Comparison of ENCODE assay signal across 24 mouse cellular contexts in genomic region chr2:145500231-145500630, GRCm38 (mm10).
DNase-seq lines count a peak whose midpoint lies in the region; ATAC-seq lines count a peak whose summit lies in the region.
"Had no signal": no experiment of that assay in that cellular context is flagged by ENCODE, and none has a peak within 500 bp of the region (broad histone marks: within the 10 kb centered on the region; RNA-seq: fewer than 3 reads in every experiment).

No protein-coding gene starts in this region.

- H3K4me3 ChIP-seq in heart, embryonic 11.5 days (ENCODE audit: low read depth, low read length), result no peak overlapping the region
- H3K4me3 ChIP-seq: embryonic facial prominence, embryonic 10.5 days; erythroblast, embryonic 14.5 days; forebrain, embryonic 10.5 days; forebrain, embryonic 15.5 days; heart, embryonic 15.5 days; hindbrain, embryonic 10.5 days; intestine, embryonic 15.5 days had no signal

- ATAC-seq in heart, embryonic 11.5 days (replicated peaks; ENCODE audit: insufficient number of reproducible peaks, low FRiP score, low TSS enrichment), result no peak
- ATAC-seq: CD4-positive, CD25-positive, alpha-beta regulatory T cell, adult 4 months; forebrain, embryonic 15.5 days; intestine, embryonic 15.5 days had no signal

- H3K27ac ChIP-seq in heart, embryonic 11.5 days (ENCODE audit: low read depth, low read length), result no peak overlapping the region
- H3K27ac ChIP-seq: embryonic facial prominence, embryonic 10.5 days; forebrain, embryonic 10.5 days; forebrain, embryonic 15.5 days; heart, embryonic 15.5 days; hindbrain, embryonic 10.5 days; hindbrain, embryonic 14.5 days; intestine, embryonic 15.5 days had no signal

- H3K9me3 ChIP-seq in heart, embryonic 11.5 days (replicated peaks; ENCODE audit: control insufficient read depth, low read length), result no peaks in the 10 kb centered on the region
- H3K9me3 ChIP-seq: embryonic facial prominence, embryonic 10.5 days; forebrain, embryonic 10.5 days; forebrain, embryonic 15.5 days; heart, embryonic 15.5 days; hindbrain, embryonic 10.5 days; intestine, embryonic 15.5 days had no signal

- H3K9ac ChIP-seq in heart, embryonic 11.5 days (ENCODE audit: low read depth, low read length), result no peak overlapping the region
- H3K9ac ChIP-seq: forebrain, embryonic 15.5 days; heart, embryonic 15.5 days; hindbrain, embryonic 14.5 days; intestine, embryonic 15.5 days had no signal

- H3K4me2 ChIP-seq in heart, embryonic 11.5 days, result no peak overlapping the region
- H3K4me2 ChIP-seq: forebrain, embryonic 15.5 days; heart, embryonic 15.5 days; hindbrain, embryonic 14.5 days; intestine, embryonic 15.5 days had no signal

- peak; percentile 52 for DNase-seq in gastrocnemius, adult 18-20 months (ENCODE audit: low spot score)
- no peak for DNase-seq in gastrocnemius, postnatal 14 days
- peak; percentile 39 to 58 for DNase-seq in heart, adult 18-20 months
- DNase-seq in heart, postnatal 25 days (ENCODE audit: low spot score), result peak; percentile 3
- DNase-seq in heart, postnatal 14 days, result no peak
- peak; percentile 74 for DNase-seq in skeletal muscle tissue, adult 2 months (ENCODE audit: low read depth, low spot score)
- DNase-seq in kidney, postnatal 14 days, result no peak
- DNase-seq: adrenal gland, postnatal 14 days; B cell, adult 2 months; cerebellum, adult 18-20 months; cerebellum, adult 9-11 months; cerebellum, postnatal 36 days; kidney, adult 18-20 months had no signal

- H3K36me3 ChIP-seq in heart, embryonic 11.5 days (ENCODE audit: control insufficient read depth, insufficient read depth, low read length), result no peaks in the 10 kb centered on the region
- H3K36me3 ChIP-seq: embryonic facial prominence, embryonic 10.5 days; forebrain, embryonic 10.5 days; forebrain, embryonic 15.5 days; G1E; heart, embryonic 15.5 days; hindbrain, embryonic 10.5 days; intestine, embryonic 15.5 days had no signal

- no peaks in the 10 kb centered on the region for H3K27me3 ChIP-seq in heart, embryonic 11.5 days (ENCODE audit: control insufficient read depth, insufficient read depth, low read length)
- H3K27me3 ChIP-seq: forebrain, embryonic 15.5 days; heart, embryonic 15.5 days; intestine, embryonic 15.5 days had no signal

- H3K4me1 ChIP-seq in heart, embryonic 11.5 days (ENCODE audit: control insufficient read depth, insufficient read depth, low read length), result no peaks in the 10 kb centered on the region
- H3K4me1 ChIP-seq: embryonic facial prominence, embryonic 10.5 days; forebrain, embryonic 15.5 days; heart, embryonic 15.5 days; hindbrain, embryonic 10.5 days; intestine, embryonic 15.5 days had no signal

- intact Hi-C loops in gastrocnemius, postnatal 14 days (cut with DNase I; ENCODE audit: low total_unique reads), result no loop called here
- intact Hi-C loops in heart, postnatal 25 days (cut with DNase I), result no loop called here
- intact Hi-C loops in heart, postnatal 14 days (cut with DNase I), result no loop called here

Comparison
In these comparisons a context has a peak if more than half of its experiments do, and no peak if none do; other contexts are left out.
1. DNase-seq: peak in gastrocnemius, adult 18-20 months (single experiment), heart, adult 18-20 months (2 of 2), heart, postnatal 25 days (single experiment) and skeletal muscle tissue, adult 2 months (single experiment); none in gastrocnemius, postnatal 14 days (single experiment), heart, postnatal 14 days (0 of 2) and kidney, postnatal 14 days (single experiment).